In genomic region chr15:102788846-102789518, GRCm38 (mm10) we compare ENCODE assay signal across 9 mouse cellular contexts.
A peak's percentile ranks its signal among the peaks of the same experiment; 100 is the strongest.
DNase-seq lines count a peak whose midpoint lies in the region; ATAC-seq lines count a peak whose summit lies in the region.
"Had no signal": no experiment of that assay in that cellular context is flagged by ENCODE, and none has a peak within 500 bp of the region (broad histone marks: within the 10 kb centered on the region; RNA-seq: fewer than 3 reads in every experiment).

No protein-coding gene starts in this region.

- peaks cover 27% of the 10 kb centered on the region for H3K27me3 ChIP-seq in embryonic facial prominence, embryonic 14.5 days (replicated peaks; ENCODE audit: control insufficient read depth, insufficient read depth, low read length)
- no peaks in the 10 kb centered on the region for H3K27me3 ChIP-seq in hindbrain, embryonic 14.5 days (ENCODE audit: control insufficient read depth, insufficient read depth, low read length)
- peaks cover 29% of the 10 kb centered on the region for H3K27me3 ChIP-seq in midbrain, embryonic 10.5 days (ENCODE audit: low read depth, poor library complexity, severe bottlenecking)

- H3K4me2 ChIP-seq in embryonic facial prominence, embryonic 14.5 days (ENCODE audit: low read depth, low read length), result no peak overlapping the region
- peak overlapping the region; percentile 42 for H3K4me2 ChIP-seq in hindbrain, embryonic 14.5 days (replicated peaks)
- H3K4me2 ChIP-seq: limb, embryonic 13.5 days had no signal

- WGBS in embryonic facial prominence, embryonic 14.5 days, result 40% methylated on average over 7 of the region's 7 CpGs
- WGBS in hindbrain, embryonic 14.5 days, result 16% methylated on average over 7 of the region's 7 CpGs
- WGBS in midbrain, embryonic 10.5 days, result 30% methylated on average over 7 of the region's 7 CpGs

- no peak overlapping the region for H3K27ac ChIP-seq in embryonic facial prominence, embryonic 14.5 days (replicated peaks; ENCODE audit: low read depth, low read length)
- peak overlapping the region; percentile 95 for H3K27ac ChIP-seq in hindbrain, embryonic 14.5 days
- peak overlapping the region; percentile 69; the same call in 1 of the 2 replicates for H3K27ac ChIP-seq in midbrain, embryonic 10.5 days (replicated peaks)
- H3K27ac ChIP-seq: limb, embryonic 13.5 days had no signal

- H3K9me3 ChIP-seq in embryonic facial prominence, embryonic 14.5 days (ENCODE audit: control insufficient read depth, low read length), result no peaks in the 10 kb centered on the region
- no peaks in the 10 kb centered on the region for H3K9me3 ChIP-seq in hindbrain, embryonic 14.5 days (ENCODE audit: control insufficient read depth, low read length)
- no peaks in the 10 kb centered on the region for H3K9me3 ChIP-seq in midbrain, embryonic 10.5 days (replicated peaks)
- H3K9me3 ChIP-seq: limb, embryonic 13.5 days had no signal

- no peak; the same call in 1 of the 2 replicates for ATAC-seq in embryonic facial prominence, embryonic 14.5 days (ENCODE audit: low read depth)
- ATAC-seq in hindbrain, embryonic 14.5 days (ENCODE audit: low FRiP score), result peak; percentile 97

- DNase-seq in embryonic facial prominence, embryonic 14.5 days (ENCODE audit: low spot score), result peak; percentile 13
- DNase-seq in hindbrain, embryonic 14.5 days (ENCODE audit: low spot score), result peak; percentile 85
- peak; percentile 73 for DNase-seq in midbrain, embryonic 10.5 days (ENCODE audit: low spot score)
- peak; percentile 54 for DNase-seq in right cerebral cortex, postnatal 14 days
- DNase-seq in testis, postnatal 10 days (ENCODE audit: low spot score), result no peak
- DNase-seq in spleen, postnatal 4 days (ENCODE audit: low spot score in 2 of 2), result no peak
- DNase-seq in ovary, adult 18-20 months (ENCODE audit: low spot score), result no peak
- DNase-seq: cerebellum, postnatal 25 days had no signal

- no peaks in the 10 kb centered on the region for H3K36me3 ChIP-seq in embryonic facial prominence, embryonic 14.5 days (ENCODE audit: control insufficient read depth, insufficient read depth, low read length)
- H3K36me3 ChIP-seq in hindbrain, embryonic 14.5 days (replicated peaks; ENCODE audit: control insufficient read depth, insufficient read depth), result no peaks in the 10 kb centered on the region
- H3K36me3 ChIP-seq in midbrain, embryonic 10.5 days, result no peaks in the 10 kb centered on the region
- H3K36me3 ChIP-seq: limb, embryonic 13.5 days had no signal

- H3K9ac ChIP-seq in embryonic facial prominence, embryonic 14.5 days (ENCODE audit: low read depth, low read length), result no peak overlapping the region
- H3K9ac ChIP-seq in hindbrain, embryonic 14.5 days, result peak overlapping the region; percentile 54
- H3K9ac ChIP-seq: limb, embryonic 13.5 days had no signal

- H3K4me3 ChIP-seq in embryonic facial prominence, embryonic 14.5 days (ENCODE audit: low read depth, low read length), result no peak overlapping the region
- peak overlapping the region; percentile 3; the same call in 1 of the 2 replicates for H3K4me3 ChIP-seq in hindbrain, embryonic 14.5 days (replicated peaks; ENCODE audit: low read length)
- H3K4me3 ChIP-seq in midbrain, embryonic 10.5 days, result peak overlapping the region; percentile 35
- H3K4me3 ChIP-seq: limb, embryonic 13.5 days had no signal

- H3K4me1 ChIP-seq in embryonic facial prominence, embryonic 14.5 days (ENCODE audit: control insufficient read depth, insufficient read depth, low read length), result no peaks in the 10 kb centered on the region
- peaks cover 44% of the 10 kb centered on the region for H3K4me1 ChIP-seq in hindbrain, embryonic 14.5 days (replicated peaks; ENCODE audit: control insufficient read depth, insufficient read depth, low read length)
- peaks cover 38% of the 10 kb centered on the region for H3K4me1 ChIP-seq in midbrain, embryonic 10.5 days

Comparison
In these comparisons a context has a peak if more than half of its experiments do, and no peak if none do; other contexts are left out.
1. DNase-seq: peak in embryonic facial prominence, embryonic 14.5 days (single experiment), hindbrain, embryonic 14.5 days (single experiment), midbrain, embryonic 10.5 days (single experiment) and right cerebral cortex, postnatal 14 days (single experiment); none in testis, postnatal 10 days (single experiment), spleen, postnatal 4 days (0 of 2) and ovary, adult 18-20 months (single experiment).